Mouse (Mus musculus) kidney, adult 10 weeks (tissue): Measurements from ENCODE around the gene Gm28539. TPM values are rescaled to one million over a fixed set of nuclear protein-coding genes. Genes with fewer than 3 reads are reported as not detected.

Source experiments
- polyA plus RNA-seq: library from polyadenylated mRNA; stranded (reverse); fragments of 350-450 nt; fragmentation: Illumina TruSeq; extraction: RNeasy Lipid Tissue Mini Kit (QIAGEN cat#74804); gene quantifications from one replicate; pipeline ENCODE4 v1.2.3, GENCODE M21; 2014; ENCODE audit warnings: low read depth, low replicate concordance

Gm28539 gene
- polyA plus RNA-seq: not detected

GRCm38 (mm10) chr16:18836468-18837208 is at the start of gene Gm28539, which contains the start of gene 2510002D24Rik:
Gm28539 (plus strand) TSS chr16:18836584.
2510002D24Rik (plus strand) TSS chr16:18836578.

GRCm38 (mm10) chr16:18811468-18812384 is 24.7 kb upstream of the Gm28539 start, which contains the start of the genes Ufd1 and Cdc45:
Ufd1 (plus strand) TSS chr16:18811779.
Cdc45 (minus strand) TSS chr16:18811987.

GRCm38 (mm10) chr16:18876442-18877308 is 40.3 kb downstream of the Gm28539 start, which contains the start of the genes Mrpl40 and Hira:
Mrpl40 (minus strand) TSS chr16:18876862.
Hira (plus strand) TSS chr16:18877037.

Other genes with a start within 250 kb of the Gm28539 start
- gene Tbx1, start 245.9 kb upstream of the Gm28539 start, polyA plus RNA-seq: not detected
- not detected for gene Gp1bb, start 214.2 kb upstream of the Gm28539 start, polyA plus RNA-seq
- not detected for gene Gm49601, start 210.2 kb upstream of the Gm28539 start, polyA plus RNA-seq
- gene Sept5, start 206.6 kb upstream of the Gm28539 start, polyA plus RNA-seq: not detected
- gene Cldn5, start 59.7 kb upstream of the Gm28539 start, polyA plus RNA-seq: not detected
- 60.8 TPM for gene Ufd1, start 24.8 kb upstream of the Gm28539 start, polyA plus RNA-seq
- 1.1 TPM for gene Cdc45, start 24.6 kb upstream of the Gm28539 start, polyA plus RNA-seq
- gene 2510002D24Rik, start within 50 bp of the Gm28539 start, polyA plus RNA-seq: 7.0 TPM
- gene Mrpl40, start 40.3 kb downstream of the Gm28539 start, polyA plus RNA-seq: 78.5 TPM
- gene Hira, start 40.5 kb downstream of the Gm28539 start, polyA plus RNA-seq: 15.0 TPM